Mouse (Mus musculus) limb, embryonic 14.5 days (tissue): ENCODE measurements at regions not wholly inside any gene's neighbourhood (a gene's known extent, or its start where the extent isn't known, plus 50 kb on each side); places are given as distances from the start of the nearest gene placed in this dataset.

Experiments used
- ATAC-seq: fragments of 200-750 bp; cut with Nextera tagmentation; 2 replicates; pipeline ENCODE4 v1.8.0; 2017; ENCODE audit warnings: low read depth, moderate number of reproducible peaks, moderate TSS enrichment; ENCODE audit not compliant: low FRiP score
- DNase-seq: peaks from one replicate; pipeline ENCODE4 v3.0.0-alpha.2; 2015; ENCODE audit warnings: low spot score
- H3K27ac ChIP-seq: fragments of 300-500 bp; sonication (generic); replicated peaks from 2 replicates; pipeline ENCODE4 v1.5.1; 2014; ENCODE audit warnings: low read depth, mild to moderate bottlenecking, low read length, moderate library complexity, mixed read lengths
- H3K27me3 ChIP-seq: fragments of 300-500 bp; sonication (generic); 2 replicates; pipeline ENCODE4 v1.6.1; 2014; ENCODE audit warnings: low read length, mixed read lengths; ENCODE audit not compliant: control insufficient read depth, insufficient read depth
- H3K36me3 ChIP-seq: fragments of 300-500 bp; sonication (generic); 2 replicates; pipeline ENCODE4 v1.6.1; 2014; ENCODE audit warnings: mild to moderate bottlenecking, low read length, moderate library complexity, mixed read lengths; ENCODE audit not compliant: control insufficient read depth, insufficient read depth
- H3K4me1 ChIP-seq: fragments of 300-500 bp; sonication (generic); 2 replicates; pipeline ENCODE4 v1.6.1; 2014; ENCODE audit warnings: antibody characterized with exemption, low read length, mixed read lengths; ENCODE audit not compliant: control insufficient read depth, insufficient read depth
- H3K4me2 ChIP-seq: fragments of 300-500 bp; sonication (generic); replicated peaks from 2 replicates; pipeline ENCODE4 v1.6.1; 2014; ENCODE audit warnings: low read depth, mild to moderate bottlenecking, low read length, moderate library complexity; ENCODE audit not compliant: severe bottlenecking
- H3K4me3 ChIP-seq: fragments of 300-500 bp; sonication (generic); replicated peaks from 2 replicates; pipeline ENCODE4 v1.5.1; 2014; ENCODE audit warnings: low read length
- H3K9ac ChIP-seq: fragments of 300-500 bp; sonication (generic); 2 replicates; pipeline ENCODE4 v1.6.1; 2014; ENCODE audit warnings: mild to moderate bottlenecking, low read depth, low read length, moderate library complexity; ENCODE audit not compliant: severe bottlenecking
- H3K9me3 ChIP-seq: fragments of 300-500 bp; sonication (generic); 2 replicates; pipeline ENCODE4 v1.6.1; 2016; ENCODE audit warnings: low read length; ENCODE audit not compliant: control insufficient read depth
- POLR2A ChIP-seq: fragments of 200-500 bp; IDR thresholded peaks from 2 replicates; pipeline ENCODE4 v1.8.0; 2012; ENCODE audit warnings: inconsistent platforms, mild to moderate bottlenecking, moderate library complexity, borderline replicate concordance; ENCODE audit not compliant: insufficient read depth, insufficient read length; ENCODE audit errors: extremely low read depth
- WGBS: fragments of 180-500 bp; shearing (Covaris S2); extraction: QIAGEN DNeasy Blood & Tissue Kit; methylation state at CpG from one replicate; pipeline ENCODE4 v1.1.7; 2014; 5-methylcytosine and 5-hydroxymethylcytosine counted together

DNA sequence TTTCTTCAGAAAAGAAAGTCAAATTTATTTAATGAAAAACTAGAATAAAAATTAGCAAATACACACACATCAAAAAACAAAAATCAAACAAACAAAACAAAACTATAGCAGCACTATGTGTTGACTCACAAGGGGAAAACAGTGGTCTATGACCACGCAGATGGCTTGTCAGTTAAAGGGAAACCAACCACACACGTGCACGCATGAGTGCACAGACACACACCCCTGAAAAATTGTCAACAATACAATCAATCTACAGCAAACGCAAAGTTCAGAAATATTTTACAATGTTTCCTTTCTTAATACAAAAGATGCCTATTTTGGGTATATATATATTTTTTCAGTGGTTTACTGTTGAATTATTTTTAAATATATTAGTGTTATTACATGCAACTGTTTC is 1149.9 kb downstream of the 4930447A16Rik start:
- no peaks in the 10 kb centered on the region for H3K9me3 ChIP-seq
- H3K4me3 ChIP-seq: no peak overlapping the region
- no peaks in the 10 kb centered on the region for H3K27me3 ChIP-seq
- no peaks in the 10 kb centered on the region for H3K4me1 ChIP-seq
- ATAC-seq: no peak
- H3K9ac ChIP-seq: no peak overlapping the region
- DNase-seq: no peak
- no peak overlapping the region for H3K4me2 ChIP-seq
- no peak for TF ChIP-seq POLR2A
- no peak overlapping the region for H3K27ac ChIP-seq
- no peaks in the 10 kb centered on the region for H3K36me3 ChIP-seq
- whole genome bisulfite sequencing: 87% methylated on average over 4 of the region's 4 CpGs

DNA sequence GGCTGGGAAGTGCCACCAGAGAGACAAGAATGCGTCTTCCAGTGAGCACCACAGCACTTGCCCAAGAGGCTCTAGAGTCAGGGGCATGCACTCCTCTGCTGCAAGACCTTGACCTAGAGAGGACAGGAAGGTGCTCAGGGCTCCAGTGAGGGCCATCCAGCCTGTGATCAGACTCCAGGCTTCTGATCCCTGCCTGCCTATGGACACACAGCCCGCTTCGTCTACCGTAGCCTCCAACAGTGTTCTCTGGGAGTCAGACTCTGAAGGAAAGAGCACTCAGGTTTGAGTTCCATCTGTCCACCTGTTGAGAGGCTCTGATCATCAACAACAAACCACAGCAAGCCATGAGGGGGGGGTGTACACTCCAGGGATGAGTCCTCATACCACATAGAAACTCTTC is 1152.3 kb downstream of the 4930447A16Rik start:
- H3K4me1 ChIP-seq: no peaks in the 10 kb centered on the region
- no peak overlapping the region for H3K4me3 ChIP-seq
- H3K9ac ChIP-seq: no peak overlapping the region
- 91% methylated on average over 4 of the region's 4 CpGs for WGBS
- ATAC-seq: no peak
- TF ChIP-seq POLR2A: no peak
- H3K4me2 ChIP-seq: no peak overlapping the region
- H3K27me3 ChIP-seq: no peaks in the 10 kb centered on the region
- no peaks in the 10 kb centered on the region for H3K9me3 ChIP-seq
- H3K36me3 ChIP-seq: no peaks in the 10 kb centered on the region
- no peak for DNase-seq
- H3K27ac ChIP-seq: no peak overlapping the region

DNA sequence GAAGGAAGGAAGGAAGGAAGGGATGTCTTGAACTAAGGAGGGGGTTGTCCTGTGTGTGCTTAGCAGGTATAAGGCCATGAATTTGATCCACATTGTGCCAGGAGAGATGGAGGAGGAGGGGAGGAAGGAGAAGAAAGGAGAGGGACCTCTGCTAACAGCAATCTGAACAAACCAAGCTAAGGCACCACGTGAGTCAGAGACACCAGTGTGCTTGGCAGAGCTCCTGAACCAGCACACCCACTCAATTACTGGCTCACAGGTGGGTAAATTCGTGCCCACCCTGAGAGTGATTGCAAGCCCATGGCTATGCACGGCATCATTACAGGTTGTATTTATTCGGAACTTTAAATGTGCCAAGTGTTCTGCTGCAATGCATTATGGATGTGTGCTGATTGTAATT is 1154.1 kb downstream of the 4930447A16Rik start:
- no peak for TF ChIP-seq POLR2A
- no peak overlapping the region for H3K9ac ChIP-seq
- no peak overlapping the region for H3K27ac ChIP-seq
- no peaks in the 10 kb centered on the region for H3K9me3 ChIP-seq
- ATAC-seq (no peak), DNase-seq (no peak)
- no peak overlapping the region for H3K4me3 ChIP-seq
- H3K36me3 ChIP-seq: no peaks in the 10 kb centered on the region
- no peak overlapping the region for H3K4me2 ChIP-seq
- 75% methylated on average over 4 of the region's 4 CpGs for WGBS
- no peaks in the 10 kb centered on the region for H3K4me1 ChIP-seq
- H3K27me3 ChIP-seq: no peaks in the 10 kb centered on the region

DNA sequence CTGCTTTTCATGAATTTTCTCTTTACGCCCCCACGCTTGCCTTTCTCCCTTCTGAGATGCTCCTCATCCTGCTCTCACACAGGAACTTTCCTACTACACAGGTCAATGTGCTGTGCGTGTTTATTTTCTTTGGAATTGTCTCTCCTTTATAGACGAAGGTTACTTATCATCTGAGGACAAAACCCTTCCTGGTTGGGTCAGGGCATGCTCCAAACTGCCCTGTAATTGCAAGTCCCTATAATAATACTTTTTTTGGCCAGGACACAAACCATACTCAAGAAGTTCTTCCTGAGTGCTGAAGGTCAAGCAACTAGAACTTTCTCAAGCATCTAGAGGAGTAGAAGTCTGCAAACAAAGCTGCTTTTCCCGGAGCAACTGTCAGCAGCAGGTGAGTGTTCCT is 1158.1 kb downstream of the 4930447A16Rik start:
- H3K27ac ChIP-seq: no peak overlapping the region
- H3K27me3 ChIP-seq: no peaks in the 10 kb centered on the region
- no peak overlapping the region for H3K9ac ChIP-seq
- no peaks in the 10 kb centered on the region for H3K9me3 ChIP-seq
- 80% methylated on average over 5 of the region's 5 CpGs for WGBS
- H3K4me3 ChIP-seq: no peak overlapping the region
- ATAC-seq (no peak), DNase-seq (no peak)
- H3K36me3 ChIP-seq: no peaks in the 10 kb centered on the region
- no peaks in the 10 kb centered on the region for H3K4me1 ChIP-seq
- no peak for TF ChIP-seq POLR2A
- no peak overlapping the region for H3K4me2 ChIP-seq

DNA sequence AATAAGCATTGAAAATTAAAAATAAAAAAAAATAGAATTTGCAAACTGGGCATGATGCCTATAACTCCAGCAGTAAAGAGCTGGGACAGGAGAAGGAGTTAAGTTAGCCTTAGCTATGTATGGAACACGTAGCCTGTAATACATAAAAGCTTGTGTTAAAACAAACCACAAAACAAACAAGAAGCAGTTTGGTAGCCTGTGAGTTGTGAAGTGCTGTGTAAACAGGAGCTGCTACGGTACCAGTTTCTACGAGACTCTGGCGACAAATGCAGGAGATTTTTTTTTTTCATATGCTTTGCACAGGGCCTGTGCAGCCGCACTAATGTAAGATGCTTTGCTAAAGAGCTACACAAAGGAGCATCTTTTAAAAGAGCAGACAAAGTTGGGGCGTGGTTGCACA is 1159.1 kb downstream of the 4930447A16Rik start:
- no peak overlapping the region for H3K9ac ChIP-seq
- H3K9me3 ChIP-seq: no peaks in the 10 kb centered on the region
- no peak overlapping the region for H3K4me2 ChIP-seq
- no peak for TF ChIP-seq POLR2A
- no peak overlapping the region for H3K4me3 ChIP-seq
- H3K4me1 ChIP-seq: no peaks in the 10 kb centered on the region
- H3K36me3 ChIP-seq: no peaks in the 10 kb centered on the region
- ATAC-seq: no peak
- no peak overlapping the region for H3K27ac ChIP-seq
- DNase-seq: no peak
- WGBS: 82% methylated on average over 6 of the region's 6 CpGs
- H3K27me3 ChIP-seq: no peaks in the 10 kb centered on the region

DNA sequence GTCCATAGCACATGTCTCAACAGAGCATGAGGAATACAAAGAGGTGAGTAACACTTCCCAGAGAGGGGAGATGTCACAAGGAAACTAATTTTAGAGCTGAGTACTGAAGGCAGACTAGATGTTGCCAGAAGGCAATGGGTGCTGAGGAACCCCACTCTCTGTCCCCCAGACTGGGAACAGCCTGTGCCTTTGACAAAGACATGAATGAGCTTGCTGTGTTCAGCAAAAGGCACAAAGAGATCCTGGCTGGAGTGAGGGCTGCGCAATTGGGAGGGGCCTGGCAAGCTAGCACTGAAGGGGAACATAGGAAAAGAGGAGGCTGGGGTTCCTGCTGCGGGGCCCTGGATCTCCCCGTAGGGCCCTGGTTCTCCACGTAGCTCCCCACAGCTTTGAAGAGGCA is 1160.3 kb downstream of the 4930447A16Rik start:
- Histone ChIP-seq H3K9ac (no peak overlapping the region), H3K4me3 (no peak overlapping the region), H3K27me3 (no peaks in the 10 kb centered on the region), H3K36me3 (no peaks in the 10 kb centered on the region), H3K4me2 (no peak overlapping the region), H3K27ac (no peak overlapping the region), H3K9me3 (no peaks in the 10 kb centered on the region), H3K4me1 (no peaks in the 10 kb centered on the region)
- DNase-seq (no peak), ATAC-seq (no peak)
- WGBS: 73% methylated on average over 4 of the region's 4 CpGs
- TF ChIP-seq POLR2A: no peak
